Mouse (Mus musculus) limb, embryonic 10.5 days (tissue): ENCODE results near the gene Clic3. TPM values are rescaled to one million over a fixed set of nuclear protein-coding genes. Genes with fewer than 3 reads are reported as not detected.

Source experiments
- DNase-seq: peaks from one replicate; pipeline ENCODE4 v3.0.0-alpha.2; 2017; ENCODE audit warnings: low spot score
- H3K27ac ChIP-seq: fragments of 300-500 bp; sonication (generic); 2 replicates; pipeline ENCODE4 v1.5.1; 2016; ENCODE audit warnings: mild to moderate bottlenecking
- H3K27me3 ChIP-seq: fragments of 300-500 bp; sonication (generic); 2 replicates; pipeline ENCODE4 v1.6.1; 2016; ENCODE audit warnings: low read depth, mild to moderate bottlenecking; ENCODE audit not compliant: poor library complexity, severe bottlenecking
- H3K36me3 ChIP-seq: fragments of 300-500 bp; sonication (generic); 2 replicates; pipeline ENCODE4 v1.6.1; 2016; ENCODE audit warnings: mild to moderate bottlenecking, moderate library complexity
- H3K4me1 ChIP-seq: fragments of 300-500 bp; sonication (generic); 2 replicates; pipeline ENCODE4 v1.6.1; 2016
- H3K4me3 ChIP-seq: fragments of 300-500 bp; sonication (generic); 2 replicates; pipeline ENCODE4 v1.5.1; 2016; ENCODE audit warnings: mild to moderate bottlenecking, moderate library complexity
- H3K9me3 ChIP-seq: fragments of 300-500 bp; sonication (generic); replicated peaks from 2 replicates; pipeline ENCODE4 v1.6.1; 2016; ENCODE audit warnings: mild to moderate bottlenecking
- WGBS: fragments of 180-500 bp; shearing (Covaris S2); methylation state at CpG from one replicate; pipeline ENCODE4 v1.1.7; 2016; 5-methylcytosine and 5-hydroxymethylcytosine counted together
- polyA plus RNA-seq: library from polyadenylated mRNA; unstranded; fragments of >200 nt; fragmentation: Nextera tagmentation; extraction: Ambion mirVana; gene quantifications from 2 replicates; pipeline ENCODE4 v1.2.1, GENCODE M21; 2016

Clic3 gene
- polyA plus RNA-seq, 1 experiment from 2014 or later, result 1.1 TPM

GRCm38 (mm10) chr2:25477967-25478675, 21.5 kb downstream of the Clic3 start:
- no peak overlapping the region for H3K27ac ChIP-seq
- no peak overlapping the region for H3K4me3 ChIP-seq
- 88% methylated on average over 3 of the region's 3 CpGs for WGBS
- H3K27me3 ChIP-seq, result no peaks in the 10 kb centered on the region
- DNase-seq, result no peak
- H3K36me3 ChIP-seq, result no peaks in the 10 kb centered on the region
- H3K9me3 ChIP-seq, result no peaks in the 10 kb centered on the region
- H3K4me1 ChIP-seq, result no peaks in the 10 kb centered on the region

- Histone ChIP-seq H3K9me3 (no peaks in the 10 kb centered on the region), H3K4me1 (0 out of 2 replicates have a peak, but pooled peaks cover under 1% of the 10 kb centered on the region), H3K4me3 (no peak overlapping the region), H3K27me3 (no peaks in the 10 kb centered on the region), H3K27ac (no peak overlapping the region), H3K36me3 (no peaks in the 10 kb centered on the region)
- WGBS, result 58% methylated on average over 10 of the region's 10 CpGs
- DNase-seq, result no peak
Measured at GRCm38 (mm10) chr2:25479551-25480311, 23.1 kb downstream of the Clic3 start.

GRCm38 (mm10) chr2:25480541-25480940, 23.9 kb downstream of the Clic3 start:
- 0 out of 2 replicates have a peak, but pooled peaks cover 7% of the 10 kb centered on the region for H3K4me1 ChIP-seq
- no peak overlapping the region for H3K27ac ChIP-seq
- DNase-seq, result no peak
- no peaks in the 10 kb centered on the region for H3K36me3 ChIP-seq
- no peaks in the 10 kb centered on the region for H3K27me3 ChIP-seq
- H3K4me3 ChIP-seq, result no peak overlapping the region
- H3K9me3 ChIP-seq, result no peaks in the 10 kb centered on the region
- 97% methylated on average over 1 of the region's 1 CpGs for WGBS

GRCm38 (mm10) chr2:25482969-25483368, 26.3 kb downstream of the Clic3 start:
- Histone ChIP-seq H3K9me3 (no peaks in the 10 kb centered on the region), H3K36me3 (no peaks in the 10 kb centered on the region), H3K4me3 (no peak overlapping the region), H3K4me1 (0 out of 2 replicates have a peak, but pooled peaks cover 7% of the 10 kb centered on the region), H3K27me3 (no peaks in the 10 kb centered on the region), H3K27ac (no peak overlapping the region)
- peak; percentile 47 for DNase-seq
- WGBS, result 29% methylated on average over 7 of the region's 7 CpGs

GRCm38 (mm10) chr2:25484901-25485647, 28.4 kb downstream of the Clic3 start:
- DNase-seq, result no peak
- WGBS, result 69% methylated on average over 11 of the region's 11 CpGs

GRCm38 (mm10) chr2:25487965-25488670, 31.5 kb downstream of the Clic3 start:
- H3K36me3 ChIP-seq, result no peaks in the 10 kb centered on the region
- H3K4me3 ChIP-seq, result no peak overlapping the region
- H3K27ac ChIP-seq, result no peak overlapping the region
- 0 out of 2 replicates have a peak, but pooled peaks cover 7% of the 10 kb centered on the region for H3K4me1 ChIP-seq
- no peak for DNase-seq
- WGBS, result 77% methylated on average over 6 of the region's 6 CpGs
- H3K27me3 ChIP-seq, result no peaks in the 10 kb centered on the region
- no peaks in the 10 kb centered on the region for H3K9me3 ChIP-seq

More at GRCm38 (mm10) chr2:25484901-25485647, 28.4 kb downstream of the Clic3 start:
- Histone ChIP-seq H3K9me3 (no peaks in the 10 kb centered on the region), H3K4me1 (0 out of 2 replicates have a peak, but pooled peaks cover 7% of the 10 kb centered on the region), H3K36me3 (no peaks in the 10 kb centered on the region), H3K27me3 (no peaks in the 10 kb centered on the region), H3K27ac (no peak overlapping the region), H3K4me3 (no peak overlapping the region)

GRCm38 (mm10) chr2:25488671-25489068, 32.0 kb downstream of the Clic3 start:
- no peaks in the 10 kb centered on the region for H3K27me3 ChIP-seq
- DNase-seq, result no peak
- no peaks in the 10 kb centered on the region for H3K9me3 ChIP-seq
- no peak overlapping the region for H3K4me3 ChIP-seq
- H3K36me3 ChIP-seq, result no peaks in the 10 kb centered on the region
- H3K27ac ChIP-seq, result no peak overlapping the region
- 0 out of 2 replicates have a peak, but pooled peaks cover 7% of the 10 kb centered on the region for H3K4me1 ChIP-seq
- WGBS, result 84% methylated on average over 7 of the region's 7 CpGs

GRCm38 (mm10) chr2:25492988-25493387, 36.4 kb downstream of the Clic3 start:
- no peak overlapping the region for H3K4me3 ChIP-seq
- H3K9me3 ChIP-seq, result no peaks in the 10 kb centered on the region
- H3K36me3 ChIP-seq, result no peaks in the 10 kb centered on the region
- peaks cover 8% of the 10 kb centered on the region for H3K4me1 ChIP-seq
- DNase-seq, result no peak
- no peak overlapping the region for H3K27ac ChIP-seq
- WGBS, result 83% methylated on average over 5 of the region's 5 CpGs
- H3K27me3 ChIP-seq, result no peaks in the 10 kb centered on the region

GRCm38 (mm10) chr2:25493476-25493961, 36.9 kb downstream of the Clic3 start, which contains the start of gene Lcn12:
Gene Lcn12, minus strand, starts transcription at chr2:25493911.
- 93% methylated on average over 5 of the region's 5 CpGs for WGBS

GRCm38 (mm10) chr2:25496462-25496861, 39.8 kb downstream of the Clic3 start:
- 49% methylated on average over 4 of the region's 4 CpGs for WGBS
- no peaks in the 10 kb centered on the region for H3K36me3 ChIP-seq
- no peak overlapping the region for H3K27ac ChIP-seq
- H3K4me1 ChIP-seq, result peaks cover 26% of the 10 kb centered on the region
- H3K4me3 ChIP-seq, result no peak overlapping the region
- DNase-seq, result no peak
- H3K27me3 ChIP-seq, result no peaks in the 10 kb centered on the region
- no peaks in the 10 kb centered on the region for H3K9me3 ChIP-seq

More at GRCm38 (mm10) chr2:25493476-25493961, 36.9 kb downstream of the Clic3 start, which contains the start of gene Lcn12:
- Histone ChIP-seq H3K36me3 (no peaks in the 10 kb centered on the region), H3K4me3 (no peak within 1 kb of the TSS), H3K4me1 (peaks cover 11% of the 10 kb centered on the region), H3K9me3 (no peaks in the 10 kb centered on the region), H3K27me3 (no peaks in the 10 kb centered on the region), H3K27ac (no peak within 1 kb of the TSS)
- DNase-seq, result no peak

- no peaks in the 10 kb centered on the region for H3K9me3 ChIP-seq
- H3K36me3 ChIP-seq, result peaks cover 8% of the 10 kb centered on the region
- no peak for DNase-seq
- H3K4me3 ChIP-seq, result no peak overlapping the region
- H3K4me1 ChIP-seq, result peaks cover 33% of the 10 kb centered on the region
- H3K27ac ChIP-seq, result peak overlapping the region; percentile 66
- WGBS, result 67% methylated on average over 6 of the region's 6 CpGs
- H3K27me3 ChIP-seq, result no peaks in the 10 kb centered on the region
Measured at GRCm38 (mm10) chr2:25497846-25498575, 41.4 kb downstream of the Clic3 start.
